Mouse (Mus musculus) heart, embryonic 16.5 days (tissue): Measurements from ENCODE around the gene Ubr2. TPM values are rescaled to one million over a fixed set of nuclear protein-coding genes. Genes with fewer than 3 reads are reported as not detected.
A peak's percentile ranks its signal among the peaks of the same experiment; 100 is the strongest.

Source experiments
- ATAC-seq: fragments of 200-750 bp; cut with Nextera tagmentation; replicated peaks from 2 replicates; pipeline ENCODE4 v1.8.0; 2017; ENCODE audit warnings: moderate number of reproducible peaks; ENCODE audit not compliant: insufficient read depth, low FRiP score; ENCODE audit errors: extremely low read depth
- H3K27ac ChIP-seq: fragments of 300-500 bp; sonication (generic); 2 replicates; pipeline ENCODE4 v1.5.1; 2014; ENCODE audit warnings: mild to moderate bottlenecking, low read length, control low read depth, moderate library complexity
- H3K27me3 ChIP-seq: fragments of 300-500 bp; sonication (generic); 2 replicates; pipeline ENCODE4 v1.6.1; 2014; ENCODE audit warnings: low read length, mixed read lengths; ENCODE audit not compliant: control insufficient read depth, insufficient read depth
- H3K36me3 ChIP-seq: fragments of 300-500 bp; sonication (generic); 2 replicates; pipeline ENCODE4 v1.6.1; 2014; ENCODE audit not compliant: control insufficient read depth, insufficient read depth
- H3K4me1 ChIP-seq: fragments of 300-500 bp; sonication (generic); 2 replicates; pipeline ENCODE4 v1.6.1; 2014; ENCODE audit warnings: low read length, mixed read lengths; ENCODE audit not compliant: control insufficient read depth, insufficient read depth
- H3K4me2 ChIP-seq: fragments of 300-500 bp; sonication (generic); 2 replicates; pipeline ENCODE4 v1.6.1; 2014; ENCODE audit warnings: low read depth, mild to moderate bottlenecking, control low read depth, low read length
- H3K4me3 ChIP-seq: fragments of 300-500 bp; sonication (generic); 2 replicates; pipeline ENCODE4 v1.5.1; 2014; ENCODE audit warnings: mild to moderate bottlenecking, control low read depth, low read length
- H3K9ac ChIP-seq: fragments of 300-500 bp; sonication (generic); 2 replicates; pipeline ENCODE4 v1.6.1; 2014; ENCODE audit warnings: low read length, control low read depth
- H3K9me3 ChIP-seq: fragments of 300-500 bp; sonication (generic); replicated peaks from 2 replicates; pipeline ENCODE4 v1.6.1; 2016; ENCODE audit warnings: low read length; ENCODE audit not compliant: control insufficient read depth
- WGBS: fragments of 180-500 bp; shearing (Covaris S2); extraction: QIAGEN DNeasy Blood & Tissue Kit; methylation state at CpG from one replicate; pipeline ENCODE4 v1.1.7; 2014; 5-methylcytosine and 5-hydroxymethylcytosine counted together
- polyA plus RNA-seq: library from polyadenylated mRNA; unstranded; fragments of >200 nt; fragmentation: Nextera tagmentation; extraction: Ambion mirVana; gene quantifications from 2 replicates; pipeline ENCODE4 v1.2.1, GENCODE M21; 2015

Ubr2 gene
- polyA plus RNA-seq, 1 experiment from 2014 or later = 17.1 TPM

- 19% methylated on average over 19 of the region's 19 CpGs for whole genome bisulfite sequencing
Observed at GRCm38 (mm10) chr17:46903876-46904490, 106.4 kb downstream of the Ubr2 start.

GRCm38 (mm10) chr17:46900941-46901340, 109.4 kb downstream of the Ubr2 start:
- H3K9ac ChIP-seq = no peak overlapping the region
- no peaks in the 10 kb centered on the region for H3K27me3 ChIP-seq
- H3K9me3 ChIP-seq = peaks cover 2% of the 10 kb centered on the region; the same call in 1 of the 2 replicates
- H3K27ac ChIP-seq = no peak overlapping the region
- no peaks in the 10 kb centered on the region for H3K36me3 ChIP-seq
- WGBS = 45% methylated on average over 2 of the region's 2 CpGs
- H3K4me3 ChIP-seq = no peak overlapping the region
- no peaks in the 10 kb centered on the region for H3K4me1 ChIP-seq
- H3K4me2 ChIP-seq = no peak overlapping the region
- no peak for ATAC-seq

More at GRCm38 (mm10) chr17:46903876-46904490, 106.4 kb downstream of the Ubr2 start:
- H3K4me3 ChIP-seq = no peak overlapping the region
- H3K4me2 ChIP-seq = no peak overlapping the region
- H3K9me3 ChIP-seq = no peaks in the 10 kb centered on the region
- peak; percentile 83 for ATAC-seq
- H3K36me3 ChIP-seq = no peaks in the 10 kb centered on the region
- H3K27ac ChIP-seq = no peak overlapping the region
- H3K4me1 ChIP-seq = no peaks in the 10 kb centered on the region
- H3K27me3 ChIP-seq = no peaks in the 10 kb centered on the region
- no peak overlapping the region for H3K9ac ChIP-seq

DNA sequence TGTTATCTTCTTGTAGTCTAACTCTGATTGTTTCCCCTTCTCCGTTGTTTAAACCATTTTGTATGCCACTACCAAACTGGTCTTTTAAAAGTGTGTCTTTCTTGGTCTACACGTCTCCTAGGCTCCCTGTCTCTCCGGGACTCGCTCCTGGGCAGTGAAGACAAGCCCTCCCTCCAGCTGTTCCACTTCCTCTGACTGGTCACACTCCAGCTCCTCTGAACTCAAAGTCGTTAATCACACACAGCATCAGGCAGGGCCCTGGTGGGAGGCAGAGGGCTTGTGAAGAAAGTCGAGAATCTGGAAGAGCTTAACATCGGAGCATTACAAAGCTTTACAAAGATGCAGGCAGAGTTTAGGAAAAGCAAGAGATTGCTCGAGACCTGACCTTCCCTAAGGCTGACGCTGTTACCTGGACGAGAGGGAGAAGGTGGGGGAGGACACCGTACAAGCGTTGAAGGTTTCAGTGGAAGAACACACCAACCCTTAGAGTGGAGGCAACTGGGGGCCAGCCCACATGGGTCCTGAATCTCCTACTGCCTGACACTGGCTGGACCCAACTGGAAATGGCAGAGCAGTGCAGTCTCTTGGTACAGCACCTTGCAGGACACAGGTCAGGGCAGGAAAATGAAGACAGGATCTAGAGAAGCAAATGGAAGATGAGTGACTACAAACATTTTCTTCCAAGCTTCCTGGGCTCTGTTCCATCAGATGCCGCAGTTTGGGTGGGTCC, 113.0 kb downstream of the Ubr2 start:
- H3K36me3 ChIP-seq = 0 out of 2 replicates have a peak, but pooled peaks cover 2% of the 10 kb centered on the region
- WGBS = 42% methylated on average over 13 of the region's 13 CpGs
- peaks cover 2% of the 10 kb centered on the region; the same call in 1 of the 2 replicates for H3K9me3 ChIP-seq
- peaks cover 7% of the 10 kb centered on the region for H3K4me1 ChIP-seq
- no peak for ATAC-seq
- H3K9ac ChIP-seq = no peak overlapping the region
- H3K27me3 ChIP-seq = no peaks in the 10 kb centered on the region
- no peak overlapping the region for H3K4me3 ChIP-seq
- H3K4me2 ChIP-seq = no peak overlapping the region
- H3K27ac ChIP-seq = no peak overlapping the region

DNA sequence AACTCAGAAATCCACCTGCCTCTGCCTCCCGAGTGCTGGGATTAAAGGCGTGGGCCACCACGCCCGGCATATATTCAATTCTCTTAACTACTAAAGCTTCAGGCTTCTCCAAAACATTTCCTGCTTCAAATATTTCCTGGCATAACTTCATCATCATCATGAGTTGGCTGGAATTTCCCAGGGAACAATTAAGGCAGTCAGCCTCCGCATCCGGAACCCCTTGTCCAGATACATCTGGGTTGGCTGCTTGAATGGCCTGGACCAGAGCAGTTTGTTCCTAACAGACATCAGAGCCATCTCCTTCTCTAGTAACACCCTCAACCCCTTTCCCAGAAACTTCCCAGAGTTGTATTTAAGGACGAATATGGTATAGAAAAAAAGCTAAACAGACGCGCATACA, 114.9 kb downstream of the Ubr2 start:
- Histone ChIP-seq H3K27me3 (no peaks in the 10 kb centered on the region), H3K27ac (no peak overlapping the region), H3K4me3 (no peak overlapping the region), H3K9me3 (peaks cover 2% of the 10 kb centered on the region; the same call in 1 of the 2 replicates), H3K4me2 (no peak overlapping the region), H3K36me3 (0 out of 2 replicates have a peak, but pooled peaks cover 2% of the 10 kb centered on the region), H3K9ac (no peak overlapping the region), H3K4me1 (peaks cover 19% of the 10 kb centered on the region)
- WGBS = 84% methylated on average over 9 of the region's 9 CpGs
- no peak for ATAC-seq

- peak overlapping the region; percentile 93 for H3K9ac ChIP-seq
- H3K27ac ChIP-seq = peak overlapping the region; percentile 80
- no peaks in the 10 kb centered on the region for H3K27me3 ChIP-seq
- peak overlapping the region; percentile 97 for H3K4me2 ChIP-seq
- H3K36me3 ChIP-seq = 0 out of 2 replicates have a peak, but pooled peaks cover 2% of the 10 kb centered on the region
- H3K4me1 ChIP-seq = peaks cover 22% of the 10 kb centered on the region
- WGBS = under 1% methylated on average over 64 of the region's 64 CpGs
- ATAC-seq = peak; percentile 2; the same call in 1 of the 2 replicates
- H3K4me3 ChIP-seq = peak overlapping the region; percentile 88
- H3K9me3 ChIP-seq = no peaks in the 10 kb centered on the region
Observed at GRCm38 (mm10) chr17:46890843-46891594, 119.3 kb downstream of the Ubr2 start.

DNA sequence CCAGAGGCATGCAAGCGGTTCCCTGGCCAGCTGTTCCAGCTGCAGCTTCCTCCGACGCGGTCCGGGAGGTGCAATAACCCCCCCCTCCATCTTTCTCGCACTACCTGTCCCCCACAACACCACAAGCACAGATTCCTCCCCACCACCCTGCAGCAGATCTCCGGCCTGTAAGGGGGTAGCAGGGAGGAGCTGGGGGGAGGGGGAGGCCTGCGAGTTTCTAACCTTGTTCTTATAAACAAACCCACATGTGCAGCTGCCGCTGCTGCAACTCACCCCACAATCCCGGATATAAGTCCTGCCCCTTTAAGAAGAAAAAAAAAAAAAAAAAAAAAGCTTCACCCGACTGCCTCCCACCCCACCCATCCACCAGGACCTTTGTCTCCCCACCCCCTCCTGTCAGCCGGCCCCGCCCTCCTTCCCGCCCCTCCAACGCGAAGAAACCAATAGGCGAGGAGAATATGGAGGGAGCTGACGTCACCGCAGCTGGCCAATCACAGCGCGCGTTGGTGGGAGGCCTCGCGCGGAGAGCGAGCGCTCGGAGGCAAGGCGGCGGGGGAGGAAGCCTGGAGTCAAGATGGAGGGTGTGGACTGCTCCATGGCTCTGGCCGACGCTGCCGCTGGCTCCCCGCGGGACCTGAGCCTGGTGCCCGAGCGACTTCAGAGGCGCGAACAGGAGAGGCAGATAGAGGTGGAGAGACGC, 120.1 kb downstream of the Ubr2 start, which contains the start of gene Tbcc:
Gene Tbcc (plus strand): TSS at position 569 of the 700 bp plus-strand sequence.
- no peaks in the 10 kb centered on the region for H3K9me3 ChIP-seq
- H3K4me3 ChIP-seq = peak within 1 kb of the TSS; percentile 88
- peaks cover 29% of the 10 kb centered on the region for H3K4me1 ChIP-seq
- H3K27ac ChIP-seq = peak within 1 kb of the TSS; percentile 84
- H3K4me2 ChIP-seq = peak within 1 kb of the TSS; percentile 97
- no peaks in the 10 kb centered on the region for H3K27me3 ChIP-seq
- 0 out of 2 replicates have a peak, but pooled peaks cover 2% of the 10 kb centered on the region for H3K36me3 ChIP-seq
- ATAC-seq = peak; percentile 91
- under 1% methylated on average over 40 of the region's 40 CpGs for WGBS
- peak within 1 kb of the TSS; percentile 93 for H3K9ac ChIP-seq

GRCm38 (mm10) chr17:46889450-46890084, 120.8 kb downstream of the Ubr2 start:
- peak overlapping the region; percentile 76 for H3K4me2 ChIP-seq
- WGBS = under 1% methylated on average over 43 of the region's 44 CpGs

More at GRCm38 (mm10) chr17:46889450-46890084, 120.8 kb downstream of the Ubr2 start:
- H3K9ac ChIP-seq = peak overlapping the region; percentile 73
- H3K27ac ChIP-seq = peak overlapping the region; percentile 84
- H3K4me1 ChIP-seq = peaks cover 31% of the 10 kb centered on the region
- H3K36me3 ChIP-seq = 0 out of 2 replicates have a peak, but pooled peaks cover 2% of the 10 kb centered on the region
- H3K27me3 ChIP-seq = no peaks in the 10 kb centered on the region
- ATAC-seq = peak; percentile 38
- no peaks in the 10 kb centered on the region for H3K9me3 ChIP-seq
- H3K4me3 ChIP-seq = peak overlapping the region; percentile 63
